ENCODE assay signal across 8 mouse cellular contexts in the genomic region with DNA sequence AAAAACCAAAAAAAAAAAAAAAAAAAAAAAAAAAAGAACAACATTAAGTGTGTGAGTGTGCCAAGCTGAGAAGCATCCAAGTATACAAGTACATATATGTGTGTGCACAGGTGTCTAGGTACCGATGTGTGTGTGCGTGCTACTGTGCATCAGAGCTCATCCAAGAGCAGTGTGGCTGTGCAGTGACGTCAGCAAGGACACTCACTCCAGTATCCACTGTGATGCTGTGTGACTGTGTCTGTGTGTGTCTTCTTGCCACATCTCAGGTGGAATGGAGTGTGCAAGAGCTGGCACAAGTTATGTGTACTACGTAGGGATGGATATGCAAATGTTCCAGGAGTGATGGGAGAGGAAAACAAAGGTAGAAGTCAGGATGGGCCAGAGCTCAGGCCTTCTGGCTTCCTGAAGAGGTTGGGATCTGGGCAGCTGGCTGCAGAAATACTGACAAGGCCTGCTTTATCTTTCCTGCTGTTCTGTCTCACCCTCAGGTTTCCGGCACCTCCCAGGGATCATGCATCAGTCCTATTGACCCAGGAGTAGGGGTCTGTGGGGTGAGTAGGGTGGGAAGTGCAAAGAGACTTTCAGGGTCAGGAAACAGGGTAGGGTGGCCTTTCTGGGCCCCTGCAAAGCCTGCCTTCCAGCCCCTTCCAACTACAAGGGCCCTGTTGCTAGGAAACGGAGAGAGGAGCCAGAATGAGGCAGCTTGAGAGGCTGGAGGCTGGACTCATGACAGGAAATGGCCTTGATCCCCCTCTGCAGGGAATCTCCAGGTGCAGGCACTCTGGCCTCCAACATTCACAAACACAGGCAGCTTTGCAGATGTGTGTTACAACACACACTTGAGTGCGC. TPM values are rescaled to one million over a fixed set of nuclear protein-coding genes. Genes with fewer than 3 reads are reported as not detected.
DNase-seq lines count a peak whose midpoint lies in the region; ATAC-seq and TF ChIP-seq lines count a peak whose summit lies in the region.

No protein-coding gene starts in this region.

- no peaks in the 10 kb centered on the region for H3K27me3 ChIP-seq in cerebellum, adult 2 months (ENCODE audit: control insufficient read depth, insufficient read depth, low read length)
- no peaks in the 10 kb centered on the region for H3K27me3 ChIP-seq in hindbrain, embryonic 16.5 days (replicated peaks; ENCODE audit: control insufficient read depth, insufficient read depth, low read length)
- H3K27me3 ChIP-seq in neural tube, embryonic 12.5 days (replicated peaks): no peaks in the 10 kb centered on the region

- H3K36me3 ChIP-seq in hindbrain, embryonic 16.5 days (ENCODE audit: control insufficient read depth, insufficient read depth, low read length): no peaks in the 10 kb centered on the region
- no peaks in the 10 kb centered on the region for H3K36me3 ChIP-seq in neural tube, embryonic 12.5 days

- peak; percentile 74 to 76 for DNase-seq in cerebellum, postnatal 14 days
- no peak for DNase-seq in cerebellum, adult 2 months
- DNase-seq in ovary, adult 18-20 months (ENCODE audit: low spot score): peak; percentile 45
- DNase-seq in ovary, postnatal 14 days (ENCODE audit: low spot score): no peak
- DNase-seq in gastrocnemius, adult 8-10 months (ENCODE audit: low spot score in 2 of 2): no peak
- DNase-seq in kidney, postnatal 4 days: no peak

- WGBS in cerebellum, adult 2 months: 63% methylated on average over 7 of the region's 7 CpGs
- 42% methylated on average over 7 of the region's 7 CpGs for WGBS in hindbrain, embryonic 16.5 days
- 45% methylated on average over 7 of the region's 7 CpGs for WGBS in neural tube, embryonic 12.5 days

- H3K27ac ChIP-seq in cerebellum, adult 2 months (ENCODE audit: insufficient read depth, low read length): no peak overlapping the region
- H3K27ac ChIP-seq in hindbrain, embryonic 16.5 days (ENCODE audit: low read depth, low read length): peak overlapping the region; percentile 82
- H3K27ac ChIP-seq in neural tube, embryonic 12.5 days: no peak overlapping the region; the same call in 1 of the 2 replicates

- H3K4me2 ChIP-seq in hindbrain, embryonic 16.5 days (ENCODE audit: low read length): no peak overlapping the region
- no peak overlapping the region for H3K4me2 ChIP-seq in neural tube, embryonic 12.5 days (replicated peaks)

- ATAC-seq in hindbrain, embryonic 16.5 days: peak; percentile 82
- ATAC-seq in neural tube, embryonic 12.5 days (ENCODE audit: low FRiP score, low read depth): 0 out of 2 replicates have a peak, but pooled peaks have one; percentile 13

- TF ChIP-seq CTCF in cerebellum, adult 2 months (IDR thresholded peaks at IDR 0.05; ENCODE audit: borderline replicate concordance, insufficient read depth, low read depth, low read length): no peak

- no peaks in the 10 kb centered on the region for H3K9me3 ChIP-seq in hindbrain, embryonic 16.5 days (ENCODE audit: control insufficient read depth, low read length)
- no peaks in the 10 kb centered on the region for H3K9me3 ChIP-seq in neural tube, embryonic 12.5 days

- H3K4me1 ChIP-seq in cerebellum, adult 2 months (ENCODE audit: control insufficient read depth, insufficient read depth, low read length): peaks cover 9% of the 10 kb centered on the region
- H3K4me1 ChIP-seq in hindbrain, embryonic 16.5 days (ENCODE audit: control insufficient read depth, insufficient read depth, low read depth, low read length): peaks cover 7% of the 10 kb centered on the region; the same call in 1 of the 2 replicates
- H3K4me1 ChIP-seq in neural tube, embryonic 12.5 days: peaks cover 11% of the 10 kb centered on the region

- H3K4me3 ChIP-seq in cerebellum, adult 2 months (replicated peaks; ENCODE audit: insufficient read depth, low read depth, low read length): no peak overlapping the region
- no peak overlapping the region for H3K4me3 ChIP-seq in hindbrain, embryonic 16.5 days (ENCODE audit: low read length)
- no peak overlapping the region for H3K4me3 ChIP-seq in neural tube, embryonic 12.5 days

- no peak for TF ChIP-seq POLR2A in cerebellum, adult 2 months (IDR thresholded peaks at IDR 0.05; ENCODE audit: borderline replicate concordance, insufficient read depth, low read length)

- no peak overlapping the region; the same call in 1 of the 2 replicates for H3K9ac ChIP-seq in hindbrain, embryonic 16.5 days (ENCODE audit: low read depth, low read length)
- H3K9ac ChIP-seq in neural tube, embryonic 12.5 days: 0 out of 2 replicates have a peak overlapping the region, but pooled peaks have one; percentile 33

RNA-seq across cellular contexts. Expression of gene Fgr, which starts 10.0 kb away (rescaled TPM):
- 0.32 and 0.38 TPM in 2 replicates for polyA plus RNA-seq in cerebellum, adult 2 months (2012; rRNA removed)
- polyA plus RNA-seq in hindbrain, embryonic 16.5 days (2015; fragmentation: Nextera tagmentation; extraction: Ambion mirVana): 0.16 and 0.23 TPM in 2 replicates
- polyA plus RNA-seq in neural tube, embryonic 12.5 days (2016; fragmentation: Nextera tagmentation; extraction: Ambion mirVana): 0.22 and 0.28 TPM in 2 replicates
- not detected for total RNA-seq in gastrocnemius, adult 8-10 months (2022)

RNA-seq across cellular contexts. Expression of gene Ahdc1, which starts 27.2 kb away (rescaled TPM):
- 30.8 and 34.3 TPM in 2 replicates for polyA plus RNA-seq in cerebellum, adult 2 months (2012; rRNA removed)
- 10.4 and 11.6 TPM in 2 replicates for polyA plus RNA-seq in hindbrain, embryonic 16.5 days (2015; fragmentation: Nextera tagmentation; extraction: Ambion mirVana)
- 10.5 TPM in 2 replicates for polyA plus RNA-seq in neural tube, embryonic 12.5 days (2016; fragmentation: Nextera tagmentation; extraction: Ambion mirVana)
- 10 to 100 TPM; 26.3 to 32.9 (median 28.9) TPM for total RNA-seq in gastrocnemius, adult 8-10 months (2022)

Comparison
In these comparisons a context has a peak if more than half of its experiments do, and no peak if none do; other contexts are left out.
1. DNase-seq: peak in cerebellum, postnatal 14 days (2 of 2) and ovary, adult 18-20 months (single experiment); none in cerebellum, adult 2 months (0 of 2), ovary, postnatal 14 days (single experiment), gastrocnemius, adult 8-10 months (0 of 2) and kidney, postnatal 4 days (0 of 2).